ENCODE assay signal across 1 mouse cellular context in the genomic region with DNA sequence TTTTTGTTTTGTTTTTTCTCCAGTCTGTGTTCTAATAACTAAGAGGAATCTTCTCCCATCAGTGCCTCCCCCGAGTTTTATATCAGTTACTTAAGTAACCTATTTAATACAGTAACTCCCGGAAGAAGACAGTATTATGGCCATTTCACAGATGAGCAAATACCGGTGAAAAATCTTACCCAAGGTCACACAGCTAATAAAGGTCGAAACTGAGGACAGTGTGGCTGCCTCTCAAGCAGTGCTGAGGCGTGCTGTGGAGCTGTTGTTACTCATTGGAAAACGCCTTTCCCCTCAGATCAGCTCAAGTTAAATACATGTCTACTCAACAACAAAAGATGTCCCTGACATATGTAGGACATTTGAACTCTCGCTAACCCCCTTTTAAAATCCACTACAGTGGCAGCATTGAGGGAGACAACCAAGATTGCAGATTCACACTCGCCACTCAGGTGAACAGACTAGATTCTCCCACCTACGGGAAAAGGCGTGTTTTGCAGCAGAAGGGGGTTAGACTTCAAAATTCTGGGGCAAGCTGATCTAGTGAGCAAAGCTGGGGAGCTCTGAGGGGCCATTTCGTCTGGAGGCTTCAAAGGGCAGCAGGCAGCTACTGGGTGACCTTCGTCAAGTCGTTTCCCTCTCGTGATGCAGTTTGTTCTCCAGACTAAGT.
TF ChIP-seq lines count a peak whose summit lies in the region.

No protein-coding gene starts in this region.

TF ChIP-seq in CH12.LX, 34 proteins besides CTCF, POLR2A, EP300 and RAD21:
- TF ChIP-seq SIN3A (IDR thresholded peaks at IDR 0.05; ENCODE audit: low read length) (peak; percentile 52; the same call in 1 of the 2 replicates), ETS1 (conservative IDR thresholded peaks at IDR 0.05; ENCODE audit: low read depth, low read length) (no peak), PAX5 (IDR thresholded peaks at IDR 0.05; ENCODE audit: low read length) (no peak)
